Mouse (Mus musculus): ENCODE measurements at regions not wholly inside any gene's neighbourhood (a gene's known extent, or its start where the extent isn't known, plus 50 kb on each side); places are given as distances from the start of the nearest gene placed in this dataset.

DNA sequence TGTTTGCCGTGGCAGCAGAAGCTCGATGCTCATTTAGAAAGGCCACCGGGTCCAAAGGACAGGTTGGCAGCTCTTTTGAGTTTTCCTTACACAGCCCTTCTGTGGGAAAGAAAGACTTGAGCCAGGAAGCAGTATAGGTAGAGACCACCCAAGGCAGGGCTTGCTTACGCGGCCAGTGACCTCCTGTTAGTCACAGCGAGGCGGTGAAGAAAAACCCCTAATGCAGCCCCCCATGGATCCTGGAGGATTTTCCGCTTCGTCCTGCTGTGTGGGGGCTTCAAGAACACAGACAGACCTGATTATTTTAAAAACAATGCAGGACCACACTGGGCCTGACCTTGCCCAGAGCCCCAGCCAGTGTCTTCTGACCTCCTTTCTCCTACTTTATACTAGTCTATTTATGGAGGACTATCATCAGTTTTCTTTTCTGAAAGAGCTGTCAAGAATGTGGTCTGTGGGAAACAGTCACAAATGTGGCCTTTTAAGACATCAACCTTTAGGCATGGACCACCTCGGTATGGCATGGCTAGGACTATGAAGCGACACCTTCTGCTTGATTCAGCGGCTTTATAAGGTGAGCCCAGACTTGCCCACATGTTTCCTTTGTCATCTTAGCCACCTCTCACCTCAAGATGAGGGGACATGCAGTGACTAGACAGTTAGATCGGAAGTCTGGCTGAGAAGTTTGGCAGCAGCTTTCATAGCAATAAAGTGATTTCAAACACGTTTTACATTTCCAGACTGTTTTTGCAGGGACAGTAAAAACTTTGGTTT, 274.3 kb downstream of the 1700129C05Rik start:
- TF ChIP-seq POLR2A (IDR thresholded peaks at IDR 0.05; ENCODE audit: extremely low read depth, insufficient read depth, low read length): no peak
- TF ChIP-seq CTCF (IDR thresholded peaks at IDR 0.05; ENCODE audit: extremely low read depth, insufficient read depth, low read length): no peak
